Mouse (Mus musculus) forebrain, embryonic 14.5 days (tissue): ENCODE measurements around the gene Sema3g. TPM values are rescaled to one million over a fixed set of nuclear protein-coding genes. Genes with fewer than 3 reads are reported as not detected.
A peak's percentile ranks its signal among the peaks of the same experiment; 100 is the strongest.

Source experiments
- ATAC-seq: fragments of 200-750 bp; cut with Nextera tagmentation; 2 replicates; pipeline ENCODE4 v1.8.0; 2017; ENCODE audit warnings: mild to moderate bottlenecking, moderate library complexity
- DNase-seq: peaks from one replicate; pipeline ENCODE4 v3.0.0-alpha.2; 2015; ENCODE audit warnings: low spot score
- H3K27ac ChIP-seq: fragments of 300-500 bp; sonication (generic); 2 replicates; pipeline ENCODE4 v1.5.1; 2014; ENCODE audit warnings: low read depth, mild to moderate bottlenecking, control low read depth, low read length, moderate library complexity
- H3K27me3 ChIP-seq: fragments of 300-500 bp; sonication (generic); replicated peaks from 2 replicates; pipeline ENCODE4 v1.6.1; 2014; ENCODE audit warnings: low read length, control low read depth, mixed read lengths; ENCODE audit not compliant: control insufficient read depth, insufficient read depth
- H3K36me3 ChIP-seq: fragments of 300-500 bp; sonication (generic); 2 replicates; pipeline ENCODE4 v1.6.1; 2014; ENCODE audit warnings: low read length, control low read depth; ENCODE audit not compliant: control insufficient read depth, insufficient read depth
- H3K4me1 ChIP-seq: fragments of 300-500 bp; sonication (generic); 2 replicates; pipeline ENCODE4 v1.6.1; 2014; ENCODE audit warnings: antibody characterized with exemption, low read length, control low read depth; ENCODE audit not compliant: control insufficient read depth, insufficient read depth
- H3K4me2 ChIP-seq: fragments of 300-500 bp; sonication (generic); 2 replicates; pipeline ENCODE4 v1.6.1; 2014; ENCODE audit warnings: mild to moderate bottlenecking, control low read depth, low read length
- H3K4me3 ChIP-seq: fragments of 300-500 bp; sonication (generic); 2 replicates; pipeline ENCODE4 v1.5.1; 2014; ENCODE audit warnings: low read depth, low read length, control low read depth
- H3K9ac ChIP-seq: fragments of 300-500 bp; sonication (generic); 2 replicates; pipeline ENCODE4 v1.6.1; 2014; ENCODE audit warnings: mild to moderate bottlenecking, low read length, control low read depth, moderate library complexity
- H3K9me3 ChIP-seq: fragments of 300-500 bp; sonication (generic); replicated peaks from 2 replicates; pipeline ENCODE4 v1.6.1; 2016; ENCODE audit warnings: low read length, control low read depth, mixed read lengths; ENCODE audit not compliant: control insufficient read depth
- WGBS: fragments of 180-500 bp; shearing (Covaris S2); extraction: QIAGEN DNeasy Blood & Tissue Kit; methylation state at CpG from one replicate; pipeline ENCODE4 v1.1.7; 2014; 5-methylcytosine and 5-hydroxymethylcytosine counted together
- polyA plus RNA-seq: library from polyadenylated mRNA; unstranded; fragments of >200 nt; fragmentation: Nextera tagmentation; extraction: Ambion mirVana; gene quantifications from 2 replicates; pipeline ENCODE4 v1.2.1, GENCODE M21; 2014

Gene Sema3g
- polyA plus RNA-seq, 1 experiment from 2014 or later, result 0.25 TPM

DNA sequence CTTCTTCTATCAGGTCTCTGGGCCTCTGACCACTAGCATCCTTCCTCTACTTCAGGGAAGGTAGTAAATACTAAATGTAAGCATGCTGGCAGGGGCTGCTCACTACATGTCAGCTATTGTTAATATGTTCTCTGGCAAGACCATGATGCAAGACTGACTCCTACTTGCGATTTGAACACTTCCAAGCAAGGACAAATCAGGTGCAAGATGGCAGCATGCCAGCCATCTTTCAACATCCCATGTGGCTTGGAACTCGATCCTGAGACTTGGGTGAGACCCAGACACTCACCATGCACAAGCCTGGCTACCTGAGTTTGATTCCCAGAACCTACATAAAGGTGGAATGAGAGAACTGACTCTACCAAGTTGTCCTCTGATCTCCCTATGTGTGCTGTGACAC, 25.7 kb upstream of the Sema3g start:
- Histone ChIP-seq H3K4me3 (no peak overlapping the region), H3K4me1 (peaks cover 2% of the 10 kb centered on the region; the same call in 1 of the 2 replicates), H3K36me3 (peaks cover 92% of the 10 kb centered on the region), H3K4me2 (no peak overlapping the region), H3K9me3 (no peaks in the 10 kb centered on the region), H3K27me3 (no peaks in the 10 kb centered on the region), H3K9ac (no peak overlapping the region), H3K27ac (no peak overlapping the region)
- DNase-seq (peak; percentile 33), ATAC-seq (no peak)
- WGBS, result 54% methylated on average over 2 of the region's 2 CpGs

DNA sequence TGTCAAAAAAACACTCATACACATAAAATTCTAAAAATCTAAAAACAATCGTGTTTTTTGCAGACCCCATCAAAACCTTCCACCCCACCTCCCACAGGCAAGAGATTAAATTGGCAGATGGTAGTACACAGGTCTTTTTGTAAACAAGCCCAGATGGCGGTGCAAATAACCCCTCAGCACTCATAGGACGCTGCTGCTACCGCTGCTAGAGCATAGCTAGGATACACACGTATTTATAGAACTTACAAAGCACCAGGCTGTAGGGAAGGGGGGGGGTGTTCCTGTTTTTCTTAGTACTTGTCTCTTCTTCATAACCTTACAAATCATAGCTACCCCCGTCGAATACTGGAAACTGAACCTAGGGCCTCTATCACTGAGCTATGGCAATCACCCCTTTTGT, 23.9 kb upstream of the Sema3g start:
- Histone ChIP-seq H3K27ac (no peak overlapping the region), H3K4me2 (no peak overlapping the region), H3K36me3 (peaks cover 91% of the 10 kb centered on the region), H3K4me3 (no peak overlapping the region), H3K9me3 (no peaks in the 10 kb centered on the region), H3K4me1 (peaks cover 2% of the 10 kb centered on the region; the same call in 1 of the 2 replicates), H3K27me3 (no peaks in the 10 kb centered on the region), H3K9ac (no peak overlapping the region)
- WGBS, result 71% methylated on average over 7 of the region's 7 CpGs
- ATAC-seq (peak; percentile 64; the same call in 1 of the 2 replicates), DNase-seq (peak; percentile 58)

DNA sequence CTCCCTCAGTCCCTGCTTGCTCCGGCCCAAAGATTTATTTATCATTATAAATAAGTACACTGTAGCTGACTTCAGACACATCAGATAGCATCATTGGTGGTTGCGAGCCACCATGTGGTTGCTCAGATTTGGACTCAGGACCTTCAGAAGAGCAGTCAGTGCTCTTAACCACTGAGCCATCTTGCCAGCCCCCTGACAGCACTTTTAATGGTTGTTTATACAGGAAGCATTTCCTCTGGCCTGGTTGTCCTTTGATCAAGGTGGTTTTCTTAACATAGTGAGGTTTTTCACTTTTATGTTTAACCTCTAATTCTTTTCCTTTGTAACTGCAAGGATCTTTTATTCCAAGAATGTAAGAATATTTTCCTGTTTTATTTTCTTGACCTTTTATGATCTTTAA, 23.2 kb upstream of the Sema3g start:
- DNase-seq, result no peak
- H3K9me3 ChIP-seq, result no peaks in the 10 kb centered on the region
- ATAC-seq, result no peak
- WGBS, result 96% methylated on average over 2 of the region's 2 CpGs
- H3K27me3 ChIP-seq, result no peaks in the 10 kb centered on the region
- H3K36me3 ChIP-seq, result peaks cover 89% of the 10 kb centered on the region
- H3K4me1 ChIP-seq, result peaks cover 2% of the 10 kb centered on the region; the same call in 1 of the 2 replicates
- no peak overlapping the region for H3K4me2 ChIP-seq
- H3K4me3 ChIP-seq, result no peak overlapping the region
- H3K9ac ChIP-seq, result no peak overlapping the region
- no peak overlapping the region for H3K27ac ChIP-seq

DNA sequence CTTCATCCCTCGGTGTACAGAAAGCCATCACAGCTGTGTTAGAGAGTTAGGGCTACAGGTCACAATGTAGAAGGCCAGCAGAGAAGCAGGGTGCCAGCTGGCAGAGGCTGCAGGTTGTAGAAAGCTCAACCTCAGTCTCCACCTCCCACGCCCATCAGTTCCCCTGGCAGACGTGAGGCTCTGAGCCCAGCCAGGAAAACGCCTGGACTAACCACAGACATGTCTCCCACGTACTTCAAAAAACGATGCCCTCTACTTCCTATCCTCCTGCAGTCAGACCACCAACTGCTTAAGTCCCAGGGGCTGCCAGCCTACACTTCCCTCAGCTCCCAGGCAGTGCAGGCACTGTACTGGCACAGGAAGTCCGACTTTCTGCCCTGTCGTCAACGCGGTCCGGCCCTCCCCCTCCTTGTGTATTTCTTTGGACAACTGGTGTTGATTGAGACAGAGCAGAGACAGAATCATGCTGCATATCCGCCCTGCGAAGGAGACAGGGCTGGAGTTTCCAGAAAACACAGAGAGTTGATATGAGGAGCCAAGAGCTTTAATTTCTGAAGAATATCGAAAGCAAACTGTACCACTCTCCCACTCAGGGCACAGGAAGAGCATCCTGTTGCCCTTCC, 22.7 kb upstream of the Sema3g start:
- peaks cover 89% of the 10 kb centered on the region for H3K36me3 ChIP-seq
- no peak overlapping the region for H3K4me3 ChIP-seq
- DNase-seq (no peak), ATAC-seq (no peak)
- no peak overlapping the region for H3K4me2 ChIP-seq
- peaks cover 2% of the 10 kb centered on the region; the same call in 1 of the 2 replicates for H3K4me1 ChIP-seq
- H3K9me3 ChIP-seq, result no peaks in the 10 kb centered on the region
- no peaks in the 10 kb centered on the region for H3K27me3 ChIP-seq
- H3K9ac ChIP-seq, result no peak overlapping the region
- 77% methylated on average over 14 of the region's 14 CpGs for WGBS
- 0 out of 2 replicates have a peak overlapping the region, but pooled peaks have one; percentile 15 for H3K27ac ChIP-seq

DNA sequence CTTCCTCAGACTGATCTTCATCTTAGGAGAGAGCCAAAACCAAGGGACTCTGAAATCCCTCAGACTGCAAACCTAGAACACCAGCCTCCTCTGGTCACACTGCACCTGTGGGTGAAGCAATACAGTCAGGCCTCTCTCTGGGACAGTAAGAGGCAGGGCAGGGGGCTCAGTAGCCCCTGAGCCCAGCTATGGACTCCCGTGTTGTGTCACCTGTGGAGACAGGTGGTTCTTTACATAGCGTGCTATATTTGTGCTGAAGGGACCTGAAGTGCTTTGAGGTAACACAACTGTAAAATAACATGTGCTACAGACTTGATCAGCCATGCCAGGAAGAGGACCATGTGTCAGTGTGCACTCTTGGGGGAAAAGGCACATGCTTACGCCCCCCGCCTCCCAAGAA, 22.1 kb upstream of the Sema3g start:
- H3K36me3 ChIP-seq, result peaks cover 89% of the 10 kb centered on the region

DNA sequence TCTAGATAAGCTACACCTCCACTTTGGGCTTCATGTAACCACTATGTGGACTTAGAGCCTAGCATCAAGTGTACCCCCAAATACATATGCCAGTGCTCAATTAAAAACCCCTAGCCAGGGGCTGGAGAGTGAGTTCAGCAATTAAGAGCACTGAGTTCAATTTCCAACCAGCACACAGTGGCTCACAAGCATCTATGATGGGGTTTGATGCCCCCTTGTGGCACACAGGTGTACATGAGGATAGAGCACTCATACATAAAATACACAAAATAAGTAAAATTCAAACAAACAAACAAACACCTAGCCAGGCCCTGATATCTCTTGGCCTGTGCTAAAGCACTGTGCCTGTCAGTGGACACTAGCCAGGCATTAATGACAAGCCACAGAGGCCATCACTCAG, 21.7 kb upstream of the Sema3g start:
- Histone ChIP-seq H3K4me1 (peaks cover 2% of the 10 kb centered on the region; the same call in 1 of the 2 replicates), H3K9ac (no peak overlapping the region), H3K27me3 (no peaks in the 10 kb centered on the region), H3K36me3 (peaks cover 89% of the 10 kb centered on the region), H3K4me2 (no peak overlapping the region), H3K27ac (no peak overlapping the region), H3K4me3 (no peak overlapping the region), H3K9me3 (no peaks in the 10 kb centered on the region)
- no peak; the same call in 1 of the 2 replicates for ATAC-seq
- peak; percentile 59 for DNase-seq

More for the DNA sequence above, 22.1 kb upstream of the Sema3g start:
- Histone ChIP-seq H3K4me3 (no peak overlapping the region), H3K27ac (no peak overlapping the region), H3K4me2 (no peak overlapping the region), H3K9ac (no peak overlapping the region), H3K4me1 (peaks cover 2% of the 10 kb centered on the region; the same call in 1 of the 2 replicates), H3K27me3 (no peaks in the 10 kb centered on the region), H3K9me3 (no peaks in the 10 kb centered on the region)
- WGBS, result 91% methylated on average over 4 of the region's 4 CpGs
- no peak for DNase-seq
- ATAC-seq, result no peak

DNA sequence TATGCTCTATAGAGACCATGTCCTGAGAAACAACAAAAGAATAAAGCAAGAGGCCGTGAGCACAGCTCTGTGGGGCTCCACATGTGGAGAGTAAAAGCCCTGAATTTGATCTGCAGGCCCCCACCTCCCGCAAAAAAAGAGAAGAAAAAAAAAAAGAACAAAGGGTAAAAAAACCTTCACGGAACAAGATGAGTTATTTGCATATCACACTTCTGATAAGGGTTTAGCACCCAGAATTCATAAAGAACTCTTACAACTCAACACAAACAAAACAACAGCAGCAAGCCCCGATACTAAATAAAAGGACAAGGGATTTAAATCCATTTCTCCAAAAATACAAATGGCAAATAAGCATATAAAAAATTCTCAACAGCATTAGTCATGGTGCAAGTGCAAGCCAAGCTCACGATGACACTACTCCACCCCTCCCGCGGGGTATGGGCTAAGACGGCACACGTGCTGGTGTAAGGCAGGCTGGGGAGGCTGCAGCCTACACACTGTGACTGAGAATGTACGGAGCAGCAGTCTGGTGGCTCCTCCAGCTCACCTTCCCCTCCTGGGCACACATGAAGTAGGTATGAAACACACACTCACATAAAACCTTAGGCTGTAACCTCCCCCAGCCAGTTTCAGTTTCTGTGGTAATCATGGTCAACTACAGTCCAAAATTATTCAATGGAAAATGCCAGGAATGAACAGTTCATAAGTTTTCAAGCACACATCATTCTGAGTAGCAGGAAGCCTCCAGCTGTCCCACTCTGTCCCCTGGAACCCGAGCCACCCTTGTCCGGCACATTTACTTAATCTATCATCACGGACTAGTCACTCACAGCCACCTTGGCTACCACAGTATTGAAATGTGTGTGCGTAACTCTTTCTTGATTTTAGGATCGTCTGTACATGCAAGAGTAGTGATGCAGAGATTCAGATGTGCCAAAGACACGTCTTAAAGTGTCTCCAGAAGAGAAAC, 19.8 kb upstream of the Sema3g start:
- no peak for DNase-seq
- no peak; the same call in 1 of the 2 replicates for ATAC-seq
- Histone ChIP-seq H3K27ac (no peak overlapping the region), H3K9ac (no peak overlapping the region), H3K36me3 (peaks cover 89% of the 10 kb centered on the region), H3K9me3 (no peaks in the 10 kb centered on the region), H3K4me2 (no peak overlapping the region), H3K27me3 (no peaks in the 10 kb centered on the region), H3K4me3 (no peak overlapping the region), H3K4me1 (peaks cover 2% of the 10 kb centered on the region; the same call in 1 of the 2 replicates)
- 70% methylated on average over 16 of the region's 16 CpGs for WGBS

DNA sequence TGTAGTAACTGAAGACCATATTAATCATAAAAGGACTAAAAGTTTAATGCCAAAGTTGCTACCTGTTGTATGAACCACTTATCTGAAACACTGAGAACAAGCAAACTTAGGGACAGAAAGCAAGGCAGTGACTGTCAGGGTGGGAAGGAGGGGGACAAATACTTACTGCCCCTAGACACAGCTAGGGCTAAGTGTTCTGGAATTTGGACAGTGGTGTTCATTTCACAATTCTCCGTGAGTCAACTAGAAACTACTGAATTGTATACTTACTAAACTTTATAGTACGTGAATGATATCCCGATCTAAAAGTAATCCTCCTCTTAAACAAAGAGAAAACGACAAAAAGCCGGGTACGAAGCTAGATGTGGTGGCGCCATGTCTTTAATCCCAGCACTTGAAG, 18.1 kb upstream of the Sema3g start:
- Histone ChIP-seq H3K36me3 (peaks cover 94% of the 10 kb centered on the region), H3K27ac (no peak overlapping the region), H3K4me1 (peaks cover 5% of the 10 kb centered on the region; the same call in 1 of the 2 replicates), H3K9me3 (no peaks in the 10 kb centered on the region), H3K4me2 (no peak overlapping the region), H3K4me3 (no peak overlapping the region), H3K27me3 (no peaks in the 10 kb centered on the region), H3K9ac (no peak overlapping the region)
- WGBS, result 94% methylated on average over 7 of the region's 7 CpGs
- ATAC-seq (no peak), DNase-seq (no peak)
